Mouse (Mus musculus): ENCODE measurements at regions not wholly inside any gene's neighbourhood (a gene's known extent, or its start where the extent isn't known, plus 50 kb on each side); places are given as distances from the start of the nearest gene placed in this dataset.

DNA sequence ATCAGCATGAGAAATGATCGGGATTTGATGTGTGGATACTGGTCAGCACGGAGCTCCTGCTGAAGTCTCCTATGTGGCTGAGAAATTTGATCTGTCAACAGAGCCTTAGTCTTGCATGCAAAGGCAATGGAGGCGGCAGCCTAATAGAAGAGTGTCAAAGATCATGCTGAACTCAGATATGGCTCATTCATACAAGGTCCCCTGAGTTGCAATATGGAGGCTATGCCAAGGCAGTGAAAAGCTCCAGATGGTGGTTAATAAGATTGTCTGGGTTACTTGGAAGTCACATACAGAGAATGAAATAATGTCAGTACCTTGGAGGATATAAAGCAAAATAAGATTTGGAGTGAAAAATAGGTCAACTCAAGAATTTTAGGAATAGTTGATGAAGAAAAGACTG lies 677.6 kb downstream of the Poteg start:
- TF ChIP-seq POLR2AphosphoS2 (IDR thresholded peaks at IDR 0.05; ENCODE audit: low read depth, low read length) (no peak), IRF4 (IDR thresholded peaks at IDR 0.05; ENCODE audit: low read depth, low read length) (no peak)
